Mouse (Mus musculus): ENCODE data around the gene Scand1. TPM values are rescaled to one million over a fixed set of nuclear protein-coding genes. Genes with fewer than 3 reads are reported as not detected.

Gene Scand1
- polyA plus RNA-seq, 1 experiment from 2014 or later = 181 TPM

GRCm38 (mm10) chr2:156310945-156311344 lies 1.6 kb downstream of the Scand1 start:
- H3K4me2 ChIP-seq (ENCODE audit: low read length) = no peak overlapping the region
- no peak for TF ChIP-seq CTCF (IDR thresholded peaks at IDR 0.05; ENCODE audit: low read depth)
- DNase-seq (ENCODE audit: low spot score) = no peak
- 0 out of 2 replicates have a peak, but pooled peaks cover 3% of the 10 kb centered on the region for H3K36me3 ChIP-seq (ENCODE audit: insufficient read depth, low read length)
- H3K9me3 ChIP-seq (replicated peaks; ENCODE audit: low read length) = no peaks in the 10 kb centered on the region
- H3K9ac ChIP-seq (ENCODE audit: low read depth, low read length) = no peak overlapping the region
- 88% methylated on average over 5 of the region's 5 CpGs for WGBS
- no peaks in the 10 kb centered on the region for H3K4me1 ChIP-seq (replicated peaks; ENCODE audit: insufficient read depth, low read length)
- ATAC-seq (replicated peaks; ENCODE audit: low FRiP score, low read depth) = no peak
- no peaks in the 10 kb centered on the region for H3K27me3 ChIP-seq (ENCODE audit: insufficient read depth, low read length)
- H3K27ac ChIP-seq = 0 out of 2 replicates have a peak overlapping the region, but pooled peaks have one; percentile 99
- peak overlapping the region; percentile 81; the same call in 1 of the 2 replicates for H3K4me3 ChIP-seq (replicated peaks; ENCODE audit: low read depth, low read length)

- Histone ChIP-seq H3K27ac (no peak overlapping the region), H3K4me1 (replicated peaks; ENCODE audit: insufficient read depth, low read length) (no peaks in the 10 kb centered on the region), H3K4me2 (ENCODE audit: low read length) (no peak overlapping the region), H3K36me3 (ENCODE audit: insufficient read depth, low read length) (0 out of 2 replicates have a peak, but pooled peaks cover 3% of the 10 kb centered on the region), H3K9me3 (replicated peaks; ENCODE audit: low read length) (no peaks in the 10 kb centered on the region), H3K9ac (ENCODE audit: low read depth, low read length) (no peak overlapping the region), H3K27me3 (ENCODE audit: insufficient read depth, low read length) (no peaks in the 10 kb centered on the region), H3K4me3 (replicated peaks; ENCODE audit: low read depth, low read length) (no peak overlapping the region)
- TF ChIP-seq CTCF (IDR thresholded peaks at IDR 0.05; ENCODE audit: low read depth) = no peak
- no peak for ATAC-seq (replicated peaks; ENCODE audit: low FRiP score, low read depth)
- 91% methylated on average over 5 of the region's 5 CpGs for WGBS
- no peak for DNase-seq (ENCODE audit: low spot score)
Observed at GRCm38 (mm10) chr2:156310455-156310854, 2.0 kb downstream of the Scand1 start.

- H3K27ac ChIP-seq = no peak overlapping the region
- H3K36me3 ChIP-seq (ENCODE audit: insufficient read depth, low read length) = 0 out of 2 replicates have a peak, but pooled peaks cover 4% of the 10 kb centered on the region
- no peak overlapping the region for H3K4me3 ChIP-seq (replicated peaks; ENCODE audit: low read depth, low read length)
- no peak for DNase-seq (ENCODE audit: low spot score)
- no peak for TF ChIP-seq CTCF (IDR thresholded peaks at IDR 0.05; ENCODE audit: low read depth)
- no peak for ATAC-seq (replicated peaks; ENCODE audit: low FRiP score, low read depth)
- no peaks in the 10 kb centered on the region for H3K9me3 ChIP-seq (replicated peaks; ENCODE audit: low read length)
- H3K9ac ChIP-seq (ENCODE audit: low read depth, low read length) = no peak overlapping the region
- H3K4me2 ChIP-seq (ENCODE audit: low read length) = no peak overlapping the region
- WGBS = 94% methylated on average over 5 of the region's 5 CpGs
- no peaks in the 10 kb centered on the region for H3K4me1 ChIP-seq (replicated peaks; ENCODE audit: insufficient read depth, low read length)
- no peaks in the 10 kb centered on the region for H3K27me3 ChIP-seq (ENCODE audit: insufficient read depth, low read length)
Observed at GRCm38 (mm10) chr2:156309948-156310347, 2.6 kb downstream of the Scand1 start.

- Histone ChIP-seq H3K9me3 (replicated peaks; ENCODE audit: low read length) (no peaks in the 10 kb centered on the region), H3K4me2 (ENCODE audit: low read length) (no peak overlapping the region), H3K27ac (no peak overlapping the region), H3K9ac (ENCODE audit: low read depth, low read length) (no peak overlapping the region), H3K4me1 (replicated peaks; ENCODE audit: insufficient read depth, low read length) (no peaks in the 10 kb centered on the region), H3K27me3 (ENCODE audit: insufficient read depth, low read length) (no peaks in the 10 kb centered on the region), H3K36me3 (ENCODE audit: insufficient read depth, low read length) (0 out of 2 replicates have a peak, but pooled peaks cover 10% of the 10 kb centered on the region), H3K4me3 (replicated peaks; ENCODE audit: low read depth, low read length) (no peak overlapping the region)
- WGBS = 52% methylated on average over 5 of the region's 5 CpGs
- no peak for ATAC-seq (replicated peaks; ENCODE audit: low FRiP score, low read depth)
- TF ChIP-seq CTCF (IDR thresholded peaks at IDR 0.05; ENCODE audit: low read depth) = peak; percentile 58
- no peak for DNase-seq (ENCODE audit: low spot score)
Observed at GRCm38 (mm10) chr2:156307261-156307660, 5.2 kb downstream of the Scand1 start.

GRCm38 (mm10) chr2:156305818-156306217 lies 6.7 kb downstream of the Scand1 start:
- 74% methylated on average over 2 of the region's 2 CpGs for WGBS

GRCm38 (mm10) chr2:156304351-156304750 lies 8.2 kb downstream of the Scand1 start:
- no peak for DNase-seq (ENCODE audit: low spot score)
- Histone ChIP-seq H3K9ac (ENCODE audit: low read depth, low read length) (no peak overlapping the region), H3K4me2 (ENCODE audit: low read length) (no peak overlapping the region), H3K9me3 (replicated peaks; ENCODE audit: low read length) (no peaks in the 10 kb centered on the region), H3K4me3 (replicated peaks; ENCODE audit: low read depth, low read length) (no peak overlapping the region), H3K36me3 (ENCODE audit: insufficient read depth, low read length) (peaks cover 19% of the 10 kb centered on the region; the same call in 1 of the 2 replicates), H3K4me1 (replicated peaks; ENCODE audit: insufficient read depth, low read length) (no peaks in the 10 kb centered on the region), H3K27me3 (ENCODE audit: insufficient read depth, low read length) (no peaks in the 10 kb centered on the region), H3K27ac (no peak overlapping the region)
- no peak for TF ChIP-seq CTCF (IDR thresholded peaks at IDR 0.05; ENCODE audit: low read depth)
- 93% methylated on average over 4 of the region's 4 CpGs for WGBS
- 0 out of 2 replicates have a peak, but pooled peaks have one; percentile 62 for ATAC-seq (replicated peaks; ENCODE audit: low FRiP score, low read depth)

More at GRCm38 (mm10) chr2:156305818-156306217, 6.7 kb downstream of the Scand1 start:
- no peaks in the 10 kb centered on the region for H3K27me3 ChIP-seq (ENCODE audit: insufficient read depth, low read length)
- H3K9ac ChIP-seq (ENCODE audit: low read depth, low read length) = no peak overlapping the region
- DNase-seq (ENCODE audit: low spot score) (peak; percentile 80), ATAC-seq (replicated peaks; ENCODE audit: low FRiP score, low read depth) (no peak)
- no peak overlapping the region for H3K27ac ChIP-seq
- peaks cover 13% of the 10 kb centered on the region; the same call in 1 of the 2 replicates for H3K36me3 ChIP-seq (ENCODE audit: insufficient read depth, low read length)
- H3K4me3 ChIP-seq (replicated peaks; ENCODE audit: low read depth, low read length) = no peak overlapping the region
- H3K4me1 ChIP-seq (replicated peaks; ENCODE audit: insufficient read depth, low read length) = no peaks in the 10 kb centered on the region
- H3K4me2 ChIP-seq (ENCODE audit: low read length) = no peak overlapping the region
- peak; percentile 73 for TF ChIP-seq CTCF (IDR thresholded peaks at IDR 0.05; ENCODE audit: low read depth)
- no peaks in the 10 kb centered on the region for H3K9me3 ChIP-seq (replicated peaks; ENCODE audit: low read length)

GRCm38 (mm10) chr2:156302063-156302462 lies 10.4 kb downstream of the Scand1 start:
- ATAC-seq (replicated peaks; ENCODE audit: low FRiP score, low read depth) = no peak
- no peaks in the 10 kb centered on the region for H3K27me3 ChIP-seq (ENCODE audit: insufficient read depth, low read length)
- H3K27ac ChIP-seq = no peak overlapping the region
- H3K9me3 ChIP-seq (replicated peaks; ENCODE audit: low read length) = no peaks in the 10 kb centered on the region
- no peak overlapping the region for H3K4me3 ChIP-seq (replicated peaks; ENCODE audit: low read depth, low read length)
- 91% methylated on average over 4 of the region's 4 CpGs for WGBS
- no peaks in the 10 kb centered on the region for H3K4me1 ChIP-seq (replicated peaks; ENCODE audit: insufficient read depth, low read length)
- no peak overlapping the region for H3K9ac ChIP-seq (ENCODE audit: low read depth, low read length)
- H3K36me3 ChIP-seq (ENCODE audit: insufficient read depth, low read length) = peaks cover 19% of the 10 kb centered on the region; the same call in 1 of the 2 replicates
- TF ChIP-seq CTCF (IDR thresholded peaks at IDR 0.05; ENCODE audit: low read depth) = no peak
- no peak overlapping the region for H3K4me2 ChIP-seq (ENCODE audit: low read length)
- DNase-seq (ENCODE audit: low spot score) = no peak
